Mouse (Mus musculus) bone marrow macrophage, adult 2 months (primary cell): Measurements from ENCODE around the gene Ptprf.

Source experiments
- CTCF ChIP-seq: IDR thresholded peaks from 2 replicates; pipeline ENCODE4 v1.5.1; 2012; ENCODE audit warnings: low read depth, mild to moderate bottlenecking, low read length, moderate library complexity
- POLR2A ChIP-seq: IDR thresholded peaks from 2 replicates; pipeline ENCODE4 v1.6.1; 2012; ENCODE audit warnings: mild to moderate bottlenecking, low read depth, low read length, borderline replicate concordance

- TF ChIP-seq CTCF (no peak), POLR2A (no peak)
Observed at GRCm38 (mm10) chr4:118326476-118326875, 35.3 kb upstream of the Ptprf start.
